Mouse (Mus musculus) liver, embryonic 14.5 days (tissue): ENCODE measurements at regions not wholly inside any gene's neighbourhood (a gene's known extent, or its start where the extent isn't known, plus 50 kb on each side); places are given as distances from the start of the nearest gene placed in this dataset.
A peak's percentile ranks its signal among the peaks of the same experiment; 100 is the strongest.

Experiments used
- CTCF ChIP-seq: IDR thresholded peaks from 2 replicates; pipeline ENCODE4 v1.5.1; 2016; ENCODE audit warnings: antibody characterized with exemption, low read depth, control low read depth
- EP300 ChIP-seq: IDR thresholded peaks from 2 replicates; pipeline ENCODE4 v1.6.1; 2016; ENCODE audit warnings: antibody characterized with exemption, low read depth

GRCm38 (mm10) chr17:45878394-45878793, 144.8 kb upstream of the 1600014C23Rik start:
- peak; percentile 62 for TF ChIP-seq CTCF
- TF ChIP-seq EP300, result no peak
